Mouse (Mus musculus) testis, adult 2 months (tissue): ENCODE measurements around the gene Oxld1. TPM values are rescaled to one million over a fixed set of nuclear protein-coding genes. Genes with fewer than 3 reads are reported as not detected.

Experiments
- H3K27ac ChIP-seq: fragments of 200-500 bp; 2 replicates; pipeline ENCODE4 v1.5.1; 2012; ENCODE audit warnings: low read depth, low read length; ENCODE audit not compliant: control insufficient read depth, insufficient read depth
- H3K27me3 ChIP-seq: fragments of 200-500 bp; 2 replicates; pipeline ENCODE4 v1.6.1; 2012; ENCODE audit warnings: mild to moderate bottlenecking, low read length, moderate library complexity; ENCODE audit not compliant: control insufficient read depth, insufficient read depth
- H3K36me3 ChIP-seq: fragments of 200-500 bp; 2 replicates; pipeline ENCODE4 v1.6.1; 2012; ENCODE audit warnings: mild to moderate bottlenecking, low read length; ENCODE audit not compliant: control insufficient read depth, insufficient read depth
- H3K4me1 ChIP-seq: fragments of 200-500 bp; 2 replicates; pipeline ENCODE4 v1.6.1; 2012; ENCODE audit warnings: low read length; ENCODE audit not compliant: control insufficient read depth, insufficient read depth
- H3K4me3 ChIP-seq: fragments of 200-500 bp; 2 replicates; pipeline ENCODE4 v1.5.1; 2012; ENCODE audit warnings: low read depth, mild to moderate bottlenecking, low read length, moderate library complexity, mixed read lengths; ENCODE audit not compliant: control insufficient read depth
- CTCF ChIP-seq: fragments of 200-500 bp; IDR thresholded peaks from 2 replicates; pipeline ENCODE4 v1.5.1; 2012; ENCODE audit warnings: low read depth, mild to moderate bottlenecking, inconsistent platforms, low read length, moderate library complexity; ENCODE audit not compliant: control insufficient read depth, insufficient read depth, insufficient replicate concordance
- POLR2A ChIP-seq: fragments of 200-500 bp; IDR thresholded peaks from 2 replicates; pipeline ENCODE4 v1.6.1; 2012; ENCODE audit warnings: low read depth, mild to moderate bottlenecking, inconsistent platforms, low read length, moderate library complexity; ENCODE audit not compliant: control insufficient read depth
- polyA plus RNA-seq: library from polyadenylated mRNA; depleted of rRNA; stranded (reverse); fragments of >200 nt; gene quantifications from 2 replicates; pipeline ENCODE4 v1.2.3, GENCODE M21; 2012

Oxld1 gene
- polyA plus RNA-seq, 1 experiment, result 6.3 TPM

DNA sequence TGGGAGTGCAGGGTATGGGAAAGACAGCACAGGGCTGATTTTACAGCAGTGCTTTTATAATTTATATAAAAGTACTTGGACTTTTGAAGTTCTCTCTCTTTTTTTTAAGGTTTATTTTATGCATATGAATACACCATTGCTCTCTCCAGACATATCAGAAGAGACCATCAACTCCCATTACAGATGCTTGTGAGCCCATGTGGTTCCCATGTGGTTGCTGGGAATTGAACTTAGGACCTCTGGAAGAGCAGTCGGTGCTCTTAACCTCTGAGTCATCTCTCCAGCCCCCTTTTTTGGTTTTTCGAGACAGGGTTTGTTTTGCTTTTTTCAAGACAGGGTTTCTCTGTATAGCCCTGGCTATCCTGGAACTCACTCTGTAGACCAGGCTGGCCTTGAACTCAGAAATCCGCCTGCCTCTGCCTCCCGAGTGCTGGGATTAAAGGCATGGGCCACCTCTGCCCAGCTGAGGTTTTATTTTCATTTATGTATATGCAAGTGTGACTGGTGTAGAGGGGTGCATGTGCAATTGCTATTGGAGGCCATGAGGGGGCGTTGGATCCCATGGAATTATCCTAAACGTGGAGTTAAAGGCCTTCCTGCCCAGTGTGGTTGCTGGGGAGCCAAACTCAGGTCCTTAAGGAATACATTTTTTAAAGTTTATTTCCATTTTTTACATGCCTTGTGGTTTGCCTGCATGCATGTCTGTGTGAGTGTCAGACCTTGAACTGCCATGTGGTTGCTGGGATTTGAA, 1.2 kb upstream of the Oxld1 start:
- H3K4me1 ChIP-seq, result peaks cover 5% of the 10 kb centered on the region
- H3K27me3 ChIP-seq, result no peaks in the 10 kb centered on the region
- peak overlapping the region; percentile 85 for H3K4me3 ChIP-seq
- H3K36me3 ChIP-seq, result no peaks in the 10 kb centered on the region
- TF ChIP-seq POLR2A (no peak), CTCF (no peak)
- no peak overlapping the region for H3K27ac ChIP-seq

GRCm38 (mm10) chr11:120457370-120457769, 498 bp downstream of the Oxld1 start:
- Histone ChIP-seq H3K27ac (peak overlapping the region; percentile 31; the same call in 1 of the 2 replicates), H3K4me1 (peaks cover 5% of the 10 kb centered on the region), H3K27me3 (no peaks in the 10 kb centered on the region), H3K4me3 (peak overlapping the region; percentile 85), H3K36me3 (no peaks in the 10 kb centered on the region)
- no peak for TF ChIP-seq CTCF
- no peak for TF ChIP-seq POLR2A

DNA sequence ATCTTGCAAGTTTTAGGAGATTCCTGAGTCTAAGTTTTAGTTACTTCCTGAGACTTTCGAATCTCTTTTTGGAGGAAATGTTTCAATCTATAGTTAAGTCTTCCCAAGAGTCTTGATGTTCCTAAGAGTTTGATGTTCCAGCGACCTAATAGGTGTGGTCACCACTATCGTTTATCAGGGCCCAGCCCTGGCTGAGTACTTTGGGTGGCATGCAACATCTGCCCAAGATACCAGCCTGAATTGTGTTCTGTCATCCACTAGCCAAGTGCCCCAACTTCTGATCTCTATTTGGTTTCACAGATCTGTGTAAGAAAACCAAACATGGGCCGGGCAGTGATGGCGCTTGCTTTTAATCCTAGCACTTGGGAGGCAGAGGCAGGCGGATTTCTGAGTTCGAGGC, 2.5 kb downstream of the Oxld1 start:
- Histone ChIP-seq H3K27ac (no peak overlapping the region), H3K36me3 (no peaks in the 10 kb centered on the region), H3K27me3 (no peaks in the 10 kb centered on the region), H3K4me1 (peaks cover 5% of the 10 kb centered on the region), H3K4me3 (no peak overlapping the region)
- TF ChIP-seq POLR2A (no peak), CTCF (no peak)

- TF ChIP-seq CTCF (no peak), POLR2A (no peak)
- Histone ChIP-seq H3K36me3 (no peaks in the 10 kb centered on the region), H3K4me1 (peaks cover 5% of the 10 kb centered on the region), H3K27me3 (no peaks in the 10 kb centered on the region), H3K27ac (no peak overlapping the region), H3K4me3 (no peak overlapping the region)
Measured at GRCm38 (mm10) chr11:120454965-120455364, 2.9 kb downstream of the Oxld1 start.

DNA sequence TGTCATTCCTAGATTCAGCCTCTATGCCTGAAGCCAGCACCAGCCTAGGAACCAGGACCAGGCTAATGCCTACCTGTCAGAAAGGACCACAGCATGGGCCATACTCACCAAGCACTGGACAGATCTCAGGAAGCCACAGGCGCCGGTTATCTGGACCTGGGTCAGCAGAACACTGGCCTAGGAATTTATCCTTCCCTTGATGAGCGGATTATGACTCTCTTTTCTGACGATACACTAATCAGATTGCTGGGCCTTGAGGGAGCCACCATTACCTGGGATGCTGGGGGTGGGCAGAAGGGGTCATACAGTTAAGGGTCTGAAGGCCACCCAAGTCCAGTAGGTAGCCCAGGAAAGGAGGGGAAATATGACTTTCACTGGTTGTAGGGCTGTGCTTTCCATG, 4.6 kb downstream of the Oxld1 start, which contains the start of gene Pde6g:
TSS of gene Pde6g (minus strand) at position 195 of the 400 bp plus-strand sequence.
- H3K36me3 ChIP-seq, result no peaks in the 10 kb centered on the region
- no peak for TF ChIP-seq POLR2A
- TF ChIP-seq CTCF, result no peak
- no peak within 1 kb of the TSS for H3K4me3 ChIP-seq
- H3K27ac ChIP-seq, result no peak within 1 kb of the TSS
- H3K27me3 ChIP-seq, result no peaks in the 10 kb centered on the region
- peaks cover 1% of the 10 kb centered on the region; the same call in 1 of the 2 replicates for H3K4me1 ChIP-seq

- Histone ChIP-seq H3K36me3 (no peaks in the 10 kb centered on the region), H3K4me1 (no peaks in the 10 kb centered on the region), H3K4me3 (no peak overlapping the region), H3K27ac (no peak overlapping the region), H3K27me3 (no peaks in the 10 kb centered on the region)
- no peak for TF ChIP-seq POLR2A
- no peak for TF ChIP-seq CTCF
Measured at GRCm38 (mm10) chr11:120452246-120452645, 5.6 kb downstream of the Oxld1 start.

GRCm38 (mm10) chr11:120447179-120447578, 10.7 kb downstream of the Oxld1 start:
- Histone ChIP-seq H3K4me1 (no peaks in the 10 kb centered on the region), H3K27ac (no peak overlapping the region)
- TF ChIP-seq POLR2A (no peak), CTCF (no peak)

More at GRCm38 (mm10) chr11:120447179-120447578, 10.7 kb downstream of the Oxld1 start:
- no peaks in the 10 kb centered on the region for H3K36me3 ChIP-seq
- no peaks in the 10 kb centered on the region for H3K27me3 ChIP-seq
- H3K4me3 ChIP-seq, result no peak overlapping the region
